Mouse (Mus musculus): ENCODE measurements around the gene Hcst.

The Hcst gene

GRCm38 (mm10) chr7:30434238-30434637 is 14.6 kb upstream of the Hcst start:
- WGBS = 14% methylated on average over 10 of the region's 10 CpGs

DNA sequence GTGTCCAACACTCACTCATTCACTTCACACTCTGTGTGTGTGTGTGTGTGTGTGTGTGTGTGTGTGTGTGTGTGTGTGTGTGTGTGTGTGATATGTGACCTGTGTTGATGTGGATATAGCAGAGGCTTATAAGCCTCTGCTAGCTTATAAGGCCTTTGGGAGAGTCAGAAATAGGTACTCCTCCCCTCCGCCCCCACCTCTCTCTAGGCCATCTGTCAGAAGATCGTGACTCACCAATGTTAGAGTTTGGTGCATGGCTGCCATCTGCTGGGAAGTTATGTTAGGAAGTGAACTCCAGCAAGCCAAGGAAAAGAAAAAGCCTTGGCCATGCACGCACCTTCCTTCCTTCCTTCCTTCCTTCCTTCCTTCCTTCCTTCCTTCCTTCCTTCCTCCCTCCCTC is 12.1 kb upstream of the Hcst start:
- 2% methylated on average over 3 of the region's 3 CpGs for whole genome bisulfite sequencing

- WGBS = 55% methylated on average over 2 of the region's 2 CpGs
Measured at GRCm38 (mm10) chr7:30430191-30430590, 10.5 kb upstream of the Hcst start.

- whole genome bisulfite sequencing = 25% methylated on average over 23 of the region's 23 CpGs
Measured at GRCm38 (mm10) chr7:30423071-30423641, 3.5 kb upstream of the Hcst start.

GRCm38 (mm10) chr7:30422560-30422959 is 2.9 kb upstream of the Hcst start:
- 6% methylated on average over 9 of the region's 9 CpGs for WGBS

DNA sequence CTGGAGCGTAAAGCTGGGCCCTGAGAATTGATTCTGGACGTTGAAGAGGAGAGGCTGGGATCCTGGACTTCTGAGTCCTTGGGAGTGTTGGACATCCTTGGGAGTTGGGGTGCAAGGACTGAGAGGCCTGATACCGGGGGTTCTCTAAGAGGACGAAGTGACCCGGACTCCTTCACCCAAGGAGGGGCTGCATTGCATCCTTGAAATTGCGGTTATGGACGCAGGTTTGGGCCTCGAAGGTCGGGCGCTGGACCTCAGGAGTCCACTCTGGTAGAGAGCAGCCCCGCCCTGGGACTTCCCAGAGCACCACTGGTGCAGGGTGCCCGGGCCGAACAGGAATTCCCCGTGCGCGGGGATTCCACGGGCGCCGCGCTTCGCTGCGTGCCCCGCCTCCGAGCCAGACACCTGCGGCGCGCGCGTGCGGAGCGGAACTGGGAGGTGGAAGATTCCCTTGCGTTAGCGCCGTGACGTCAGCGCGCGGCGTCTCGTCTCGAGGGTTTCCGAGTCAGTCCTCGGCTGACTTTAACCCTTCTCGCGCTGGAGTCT is 2.3 kb upstream of the Hcst start:
- under 1% methylated on average over 45 of the region's 45 CpGs for WGBS

GRCm38 (mm10) chr7:30421175-30421889 is 1.7 kb upstream of the Hcst start, which contains the start of gene Nfkbid:
Gene Nfkbid (plus strand): TSS chr7:30421732.
- WGBS = 7% methylated on average over 31 of the region's 31 CpGs

DNA sequence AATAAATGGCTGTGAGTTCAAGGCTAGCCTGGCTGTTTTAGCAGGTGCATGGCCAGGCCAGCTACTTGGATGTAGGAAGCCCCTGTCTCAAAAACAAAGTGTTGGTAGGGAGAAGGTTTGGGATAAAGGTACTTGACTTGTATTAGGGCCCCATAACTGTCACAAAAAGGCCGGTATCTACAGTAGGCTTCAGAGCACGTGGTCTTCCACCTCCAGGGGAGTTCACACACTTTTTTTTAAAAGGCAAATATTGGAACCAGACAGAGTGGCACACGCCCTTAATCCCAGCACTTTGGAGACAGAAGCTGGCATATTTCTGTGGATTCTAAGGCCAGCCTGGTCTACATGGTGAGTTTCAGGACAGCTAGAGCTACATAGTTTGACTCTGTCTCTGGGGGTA is 1.0 kb upstream of the Hcst start:
- 85% methylated on average over 3 of the region's 3 CpGs for WGBS

- WGBS = 80% methylated on average over 9 of the region's 9 CpGs
Measured at GRCm38 (mm10) chr7:30417856-30418255, 1.8 kb downstream of the Hcst start.

- WGBS = 70% methylated on average over 5 of the region's 5 CpGs
Measured at GRCm38 (mm10) chr7:30413596-30413995, 6.1 kb downstream of the Hcst start, which contains the start of gene Tyrobp. Gene Tyrobp (plus strand): TSS chr7:30413760.

DNA sequence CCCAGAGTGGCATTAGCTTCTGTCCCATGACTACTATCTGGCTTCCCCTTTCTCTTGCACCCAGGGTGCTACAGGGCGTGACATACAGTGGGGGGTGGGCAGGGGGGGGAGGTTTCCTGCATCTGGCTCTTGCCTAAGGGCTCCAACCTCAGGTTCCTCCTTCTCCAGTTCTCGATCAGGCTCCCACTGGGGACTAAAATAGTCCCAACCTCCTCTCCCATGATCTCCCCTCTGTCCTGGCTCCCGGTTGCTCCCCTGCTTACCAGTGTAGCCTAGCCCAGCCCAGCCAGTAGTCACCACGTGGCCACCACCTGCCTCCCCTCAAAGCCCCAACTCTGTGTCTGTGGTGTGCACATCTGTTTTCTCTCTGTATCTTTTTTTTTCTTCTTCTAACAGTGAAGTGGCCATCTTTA is 6.9 kb downstream of the Hcst start:
- WGBS = 52% methylated on average over 4 of the region's 4 CpGs

- 91% methylated on average over 3 of the region's 3 CpGs for WGBS
Measured at GRCm38 (mm10) chr7:30411023-30411422, 8.6 kb downstream of the Hcst start.

GRCm38 (mm10) chr7:30409789-30410188 is 9.9 kb downstream of the Hcst start:
- 86% methylated on average over 2 of the region's 2 CpGs for WGBS

DNA sequence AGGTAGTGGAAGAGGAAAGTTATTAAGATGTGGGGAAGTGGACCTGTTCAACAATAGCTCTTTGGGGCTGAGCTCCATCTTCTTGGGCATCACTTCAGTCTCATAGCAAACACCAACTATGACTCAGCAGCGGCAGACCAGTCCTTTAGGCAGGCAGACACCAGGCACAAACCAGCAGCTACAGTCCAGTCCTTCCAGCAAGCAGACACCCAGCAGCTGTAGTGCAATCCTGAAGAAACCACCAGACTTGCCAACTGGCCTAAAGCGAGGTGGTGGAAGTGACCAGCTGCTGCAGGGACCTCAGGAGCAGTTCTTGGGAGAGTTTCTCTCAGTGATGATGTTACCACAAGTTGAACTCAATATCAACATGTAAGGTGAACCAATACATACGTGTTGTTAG is 11.0 kb downstream of the Hcst start:
- WGBS = 77% methylated on average over 3 of the region's 3 CpGs

- 72% methylated on average over 4 of the region's 4 CpGs for WGBS
Measured at GRCm38 (mm10) chr7:30402343-30402742, 17.3 kb downstream of the Hcst start.

GRCm38 (mm10) chr7:30399671-30400070 is 20.0 kb downstream of the Hcst start:
- 47% methylated on average over 7 of the region's 7 CpGs for WGBS

GRCm38 (mm10) chr7:30394871-30395270 is 24.8 kb downstream of the Hcst start:
- 49% methylated on average over 2 of the region's 2 CpGs for WGBS

GRCm38 (mm10) chr7:30394379-30394778 is 25.3 kb downstream of the Hcst start:
- WGBS = 42% methylated on average over 11 of the region's 11 CpGs

GRCm38 (mm10) chr7:30393631-30394030 is 26.0 kb downstream of the Hcst start:
- WGBS = 56% methylated on average over 4 of the region's 4 CpGs

GRCm38 (mm10) chr7:30392746-30393520 is 26.7 kb downstream of the Hcst start:
- 70% methylated on average over 4 of the region's 4 CpGs for WGBS

DNA sequence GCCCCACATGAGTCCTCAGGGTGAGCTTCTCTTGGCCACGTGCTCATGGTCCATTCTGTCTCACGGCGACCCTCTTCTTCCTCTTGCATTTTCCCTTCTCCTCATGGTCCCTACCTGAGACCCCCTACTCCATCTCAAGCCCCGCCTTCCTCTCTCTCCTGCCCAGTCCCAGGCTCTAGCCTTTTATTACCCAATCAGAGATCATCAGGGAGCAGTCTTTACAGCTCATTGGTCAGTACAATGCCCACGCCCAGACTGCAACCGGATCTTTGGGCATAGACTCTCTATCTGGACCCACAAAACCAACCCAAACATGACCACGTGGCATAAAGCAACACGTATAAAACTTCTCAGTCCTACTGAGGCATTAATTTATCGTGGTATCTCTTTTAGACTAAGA is 35.5 kb downstream of the Hcst start:
- 84% methylated on average over 9 of the region's 9 CpGs for WGBS

GRCm38 (mm10) chr7:30380061-30380460 is 39.6 kb downstream of the Hcst start:
- WGBS = 61% methylated on average over 5 of the region's 5 CpGs

Measured in cerebral cortex, adult 2 months (tissue).